ENCODE assay signal across 8 mouse cellular contexts in genomic region chr11:69881787-69882670, GRCm38 (mm10). TPM values are rescaled to one million over a fixed set of nuclear protein-coding genes. Genes with fewer than 3 reads are reported as not detected.
DNase-seq lines count a peak whose midpoint lies in the region; ATAC-seq lines count a peak whose summit lies in the region.

No protein-coding gene starts in this region.

- 57% methylated on average over 21 of the region's 21 CpGs for WGBS in kidney, embryonic 16.5 days
- 61% methylated on average over 21 of the region's 21 CpGs for WGBS in embryonic facial prominence, embryonic 12.5 days
- 62% methylated on average over 21 of the region's 21 CpGs for WGBS in hindbrain, embryonic 15.5 days
- 62% methylated on average over 21 of the region's 21 CpGs for WGBS in midbrain, embryonic 15.5 days

- peak overlapping the region; percentile 63 for H3K9ac ChIP-seq in kidney, embryonic 16.5 days (replicated peaks; ENCODE audit: low read length)
- peak overlapping the region; percentile 54; the same call in 1 of the 2 replicates for H3K9ac ChIP-seq in embryonic facial prominence, embryonic 12.5 days
- no peak overlapping the region for H3K9ac ChIP-seq in hindbrain, embryonic 15.5 days
- 0 out of 2 replicates have a peak overlapping the region, but pooled peaks have one; percentile 26 for H3K9ac ChIP-seq in midbrain, embryonic 15.5 days

- peak overlapping the region; percentile 65 for H3K4me3 ChIP-seq in kidney, embryonic 16.5 days (ENCODE audit: low read length)
- H3K4me3 ChIP-seq in embryonic facial prominence, embryonic 12.5 days = peak overlapping the region; percentile 49
- peak overlapping the region; percentile 38 for H3K4me3 ChIP-seq in hindbrain, embryonic 15.5 days
- peak overlapping the region; percentile 42; the same call in 1 of the 2 replicates for H3K4me3 ChIP-seq in midbrain, embryonic 15.5 days

- DNase-seq in kidney, adult 9 months = no peak
- DNase-seq in frontal cortex, postnatal 10 days (ENCODE audit: low spot score in 2 of 2) = no peak
- no peak for DNase-seq in urinary bladder, postnatal 14 days (ENCODE audit: low spot score)
- DNase-seq in urinary bladder, postnatal 4 days (ENCODE audit: low spot score in 2 of 2) = no peak

- peaks cover 39% of the 10 kb centered on the region for H3K4me1 ChIP-seq in kidney, embryonic 16.5 days (ENCODE audit: insufficient read depth, low read length)
- H3K4me1 ChIP-seq in embryonic facial prominence, embryonic 12.5 days = peaks cover 19% of the 10 kb centered on the region; the same call in 1 of the 2 replicates
- H3K4me1 ChIP-seq in hindbrain, embryonic 15.5 days (replicated peaks) = peaks cover 22% of the 10 kb centered on the region; the same call in 1 of the 2 replicates
- H3K4me1 ChIP-seq in midbrain, embryonic 15.5 days = peaks cover 26% of the 10 kb centered on the region

- peak overlapping the region; percentile 98 for H3K27ac ChIP-seq in kidney, embryonic 16.5 days (ENCODE audit: low read length)
- H3K27ac ChIP-seq in embryonic facial prominence, embryonic 12.5 days = peak overlapping the region; percentile 83
- H3K27ac ChIP-seq in hindbrain, embryonic 15.5 days (replicated peaks) = no peak overlapping the region
- H3K27ac ChIP-seq in midbrain, embryonic 15.5 days = 0 out of 2 replicates have a peak overlapping the region, but pooled peaks have one; percentile 51

- peak; percentile 1; the same call in 1 of the 2 replicates for ATAC-seq in kidney, embryonic 16.5 days (ENCODE audit: low FRiP score, low TSS enrichment)
- ATAC-seq in embryonic facial prominence, embryonic 12.5 days (ENCODE audit: insufficient number of reproducible peaks, insufficient read depth, low FRiP score, low TSS enrichment) = no peak
- ATAC-seq in hindbrain, embryonic 15.5 days (ENCODE audit: low FRiP score, low read depth) = no peak
- ATAC-seq in midbrain, embryonic 15.5 days (replicated peaks) = no peak

- no peaks in the 10 kb centered on the region for H3K27me3 ChIP-seq in kidney, embryonic 16.5 days (ENCODE audit: insufficient read depth, low read length)
- H3K27me3 ChIP-seq in embryonic facial prominence, embryonic 12.5 days = no peaks in the 10 kb centered on the region
- peaks cover 9% of the 10 kb centered on the region; the same call in 1 of the 2 replicates for H3K27me3 ChIP-seq in hindbrain, embryonic 15.5 days
- H3K27me3 ChIP-seq in midbrain, embryonic 15.5 days (replicated peaks) = peaks cover 17% of the 10 kb centered on the region

- no peaks in the 10 kb centered on the region for H3K36me3 ChIP-seq in kidney, embryonic 16.5 days (ENCODE audit: insufficient read depth, low read length)
- no peaks in the 10 kb centered on the region for H3K36me3 ChIP-seq in embryonic facial prominence, embryonic 12.5 days
- H3K36me3 ChIP-seq in hindbrain, embryonic 15.5 days = no peaks in the 10 kb centered on the region
- no peaks in the 10 kb centered on the region for H3K36me3 ChIP-seq in midbrain, embryonic 15.5 days (replicated peaks)

- no peaks in the 10 kb centered on the region for H3K9me3 ChIP-seq in kidney, embryonic 16.5 days (ENCODE audit: low read length)
- H3K9me3 ChIP-seq in embryonic facial prominence, embryonic 12.5 days = no peaks in the 10 kb centered on the region
- no peaks in the 10 kb centered on the region for H3K9me3 ChIP-seq in hindbrain, embryonic 15.5 days
- H3K9me3 ChIP-seq in midbrain, embryonic 15.5 days = no peaks in the 10 kb centered on the region

- H3K4me2 ChIP-seq in kidney, embryonic 16.5 days (replicated peaks; ENCODE audit: low read depth, low read length) = peak overlapping the region; percentile 55
- H3K4me2 ChIP-seq in embryonic facial prominence, embryonic 12.5 days (replicated peaks) = peak overlapping the region; percentile 73
- H3K4me2 ChIP-seq in hindbrain, embryonic 15.5 days = peak overlapping the region; percentile 63
- peak overlapping the region; percentile 77 for H3K4me2 ChIP-seq in midbrain, embryonic 15.5 days

RNA-seq across cellular contexts. Expression of gene Kctd11, which starts 0.8 kb away (rescaled TPM):
- polyA plus RNA-seq in kidney, embryonic 16.5 days (2015; fragmentation: Nextera tagmentation; extraction: Ambion mirVana) = 11.3 and 12.5 TPM in 2 replicates
- polyA plus RNA-seq in embryonic facial prominence, embryonic 12.5 days (2016; fragmentation: Nextera tagmentation; extraction: Ambion mirVana) = 2.9 and 3.0 TPM in 2 replicates
- 2.0 and 2.4 TPM in 2 replicates for polyA plus RNA-seq in hindbrain, embryonic 15.5 days (2015; fragmentation: Nextera tagmentation; extraction: Ambion mirVana)
- 1.7 and 1.9 TPM in 2 replicates for polyA plus RNA-seq in midbrain, embryonic 15.5 days (2015; fragmentation: Nextera tagmentation; extraction: Ambion mirVana)

RNA-seq across cellular contexts. Expression of gene Tmem95, which starts 4.2 kb away (rescaled TPM):
- polyA plus RNA-seq in kidney, embryonic 16.5 days (2015; fragmentation: Nextera tagmentation; extraction: Ambion mirVana) = not detected in 2 replicates
- polyA plus RNA-seq in embryonic facial prominence, embryonic 12.5 days (2016; fragmentation: Nextera tagmentation; extraction: Ambion mirVana) = not detected in 2 replicates
- polyA plus RNA-seq in hindbrain, embryonic 15.5 days (2015; fragmentation: Nextera tagmentation; extraction: Ambion mirVana) = not detected in 2 replicates
- not detected in 2 replicates for polyA plus RNA-seq in midbrain, embryonic 15.5 days (2015; fragmentation: Nextera tagmentation; extraction: Ambion mirVana)

RNA-seq across cellular contexts. Expression of gene Acap1, which starts 13.3 kb away (rescaled TPM):
- polyA plus RNA-seq in kidney, embryonic 16.5 days (2015; fragmentation: Nextera tagmentation; extraction: Ambion mirVana) = 0.44 and 0.67 TPM in 2 replicates
- 0.83 and 1.3 TPM in 2 replicates for polyA plus RNA-seq in embryonic facial prominence, embryonic 12.5 days (2016; fragmentation: Nextera tagmentation; extraction: Ambion mirVana)
- 0.52 and 0.58 TPM in 2 replicates for polyA plus RNA-seq in hindbrain, embryonic 15.5 days (2015; fragmentation: Nextera tagmentation; extraction: Ambion mirVana)
- 0.46 and 0.52 TPM in 2 replicates for polyA plus RNA-seq in midbrain, embryonic 15.5 days (2015; fragmentation: Nextera tagmentation; extraction: Ambion mirVana)

RNA-seq across cellular contexts. Expression of gene 2810408A11Rik, which starts 18.8 kb away (rescaled TPM):
- polyA plus RNA-seq in kidney, embryonic 16.5 days (2015; fragmentation: Nextera tagmentation; extraction: Ambion mirVana) = 11.7 and 12.8 TPM in 2 replicates
- 21.4 and 23.6 TPM in 2 replicates for polyA plus RNA-seq in embryonic facial prominence, embryonic 12.5 days (2016; fragmentation: Nextera tagmentation; extraction: Ambion mirVana)
- 8.8 TPM in 2 replicates for polyA plus RNA-seq in hindbrain, embryonic 15.5 days (2015; fragmentation: Nextera tagmentation; extraction: Ambion mirVana)
- polyA plus RNA-seq in midbrain, embryonic 15.5 days (2015; fragmentation: Nextera tagmentation; extraction: Ambion mirVana) = 11.1 and 11.8 TPM in 2 replicates

RNA-seq across cellular contexts. Expression of gene Neurl4, which starts 18.8 kb away (rescaled TPM):
- polyA plus RNA-seq in kidney, embryonic 16.5 days (2015; fragmentation: Nextera tagmentation; extraction: Ambion mirVana) = 11.4 and 12.8 TPM in 2 replicates
- polyA plus RNA-seq in embryonic facial prominence, embryonic 12.5 days (2016; fragmentation: Nextera tagmentation; extraction: Ambion mirVana) = 14.2 and 15.9 TPM in 2 replicates
- 16.6 and 19.9 TPM in 2 replicates for polyA plus RNA-seq in hindbrain, embryonic 15.5 days (2015; fragmentation: Nextera tagmentation; extraction: Ambion mirVana)
- polyA plus RNA-seq in midbrain, embryonic 15.5 days (2015; fragmentation: Nextera tagmentation; extraction: Ambion mirVana) = 23.2 and 24.2 TPM in 2 replicates
